Mouse (Mus musculus) embryonic facial prominence, embryonic 12.5 days (tissue): ENCODE data around the gene Nrd1. TPM values are rescaled to one million over a fixed set of nuclear protein-coding genes. Genes with fewer than 3 reads are reported as not detected.

Experiments
- ATAC-seq: fragments of 200-750 bp; cut with Nextera tagmentation; 2 replicates; pipeline ENCODE4 v1.8.0; 2017; ENCODE audit not compliant: insufficient number of reproducible peaks, insufficient read depth, low FRiP score, low TSS enrichment
- H3K27ac ChIP-seq: fragments of 300-500 bp; sonication (generic); 2 replicates; pipeline ENCODE4 v1.5.1; 2016; ENCODE audit warnings: mild to moderate bottlenecking
- H3K27me3 ChIP-seq: fragments of 300-500 bp; sonication (generic); 2 replicates; pipeline ENCODE4 v1.6.1; 2016; ENCODE audit warnings: mild to moderate bottlenecking, moderate library complexity
- H3K36me3 ChIP-seq: fragments of 300-500 bp; sonication (generic); 2 replicates; pipeline ENCODE4 v1.6.1; 2016; ENCODE audit warnings: mild to moderate bottlenecking
- H3K4me1 ChIP-seq: fragments of 300-500 bp; sonication (generic); 2 replicates; pipeline ENCODE4 v1.6.1; 2016
- H3K4me2 ChIP-seq: fragments of 300-500 bp; sonication (generic); replicated peaks from 2 replicates; pipeline ENCODE4 v1.6.1; 2016; ENCODE audit warnings: mild to moderate bottlenecking, moderate library complexity
- H3K4me3 ChIP-seq: fragments of 300-500 bp; sonication (generic); 2 replicates; pipeline ENCODE4 v1.5.1; 2016; ENCODE audit warnings: mild to moderate bottlenecking
- H3K9ac ChIP-seq: fragments of 300-500 bp; sonication (generic); 2 replicates; pipeline ENCODE4 v1.6.1; 2016; ENCODE audit warnings: mild to moderate bottlenecking, moderate library complexity
- H3K9me3 ChIP-seq: fragments of 300-500 bp; sonication (generic); 2 replicates; pipeline ENCODE4 v1.6.1; 2016; ENCODE audit warnings: mild to moderate bottlenecking, moderate library complexity
- WGBS: fragments of 180-500 bp; shearing (Covaris S2); methylation state at CpG from one replicate; pipeline ENCODE4 v1.1.7; 2016; 5-methylcytosine and 5-hydroxymethylcytosine counted together
- polyA plus RNA-seq: library from polyadenylated mRNA; unstranded; fragments of >200 nt; fragmentation: Nextera tagmentation; extraction: Ambion mirVana; gene quantifications from 2 replicates; pipeline ENCODE4 v1.2.1, GENCODE M21; 2016

The Nrd1 gene
- polyA plus RNA-seq, 1 experiment from 2014 or later, result 98.5 TPM

DNA sequence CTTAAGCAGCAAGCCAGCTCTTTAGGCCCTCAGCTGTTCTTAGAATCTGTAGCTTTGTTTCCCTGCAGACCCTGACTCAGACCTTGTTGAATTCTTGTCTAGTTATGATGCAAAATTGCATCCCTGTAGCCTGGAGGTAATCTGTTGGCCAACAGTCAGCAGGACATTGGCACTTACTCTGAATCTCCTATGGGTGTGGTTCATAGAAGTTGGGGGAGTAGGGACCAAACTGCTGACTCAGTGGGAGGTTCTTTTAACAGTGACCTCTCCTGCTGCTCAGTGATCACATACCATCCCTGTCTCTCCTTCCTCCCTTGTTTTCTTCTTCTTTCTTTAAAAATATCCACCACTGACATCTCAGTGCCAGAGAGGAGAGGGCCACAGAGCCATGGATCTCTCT, 10.4 kb upstream of the Nrd1 start:
- Histone ChIP-seq H3K9ac (no peak overlapping the region), H3K4me2 (no peak overlapping the region), H3K36me3 (no peaks in the 10 kb centered on the region), H3K9me3 (no peaks in the 10 kb centered on the region), H3K27me3 (no peaks in the 10 kb centered on the region), H3K4me1 (no peaks in the 10 kb centered on the region), H3K4me3 (no peak overlapping the region), H3K27ac (no peak overlapping the region)
- no peak for ATAC-seq

GRCm38 (mm10) chr4:108990571-108990970, 9.9 kb upstream of the Nrd1 start:
- Histone ChIP-seq H3K9ac (no peak overlapping the region), H3K27me3 (no peaks in the 10 kb centered on the region), H3K9me3 (no peaks in the 10 kb centered on the region), H3K27ac (no peak overlapping the region), H3K4me2 (no peak overlapping the region), H3K4me1 (no peaks in the 10 kb centered on the region), H3K36me3 (no peaks in the 10 kb centered on the region), H3K4me3 (no peak overlapping the region)
- no peak for ATAC-seq
- WGBS, result 93% methylated on average over 6 of the region's 6 CpGs

GRCm38 (mm10) chr4:108991811-108992210, 8.6 kb upstream of the Nrd1 start:
- ATAC-seq, result no peak
- no peak overlapping the region for H3K27ac ChIP-seq
- no peak overlapping the region for H3K9ac ChIP-seq

DNA sequence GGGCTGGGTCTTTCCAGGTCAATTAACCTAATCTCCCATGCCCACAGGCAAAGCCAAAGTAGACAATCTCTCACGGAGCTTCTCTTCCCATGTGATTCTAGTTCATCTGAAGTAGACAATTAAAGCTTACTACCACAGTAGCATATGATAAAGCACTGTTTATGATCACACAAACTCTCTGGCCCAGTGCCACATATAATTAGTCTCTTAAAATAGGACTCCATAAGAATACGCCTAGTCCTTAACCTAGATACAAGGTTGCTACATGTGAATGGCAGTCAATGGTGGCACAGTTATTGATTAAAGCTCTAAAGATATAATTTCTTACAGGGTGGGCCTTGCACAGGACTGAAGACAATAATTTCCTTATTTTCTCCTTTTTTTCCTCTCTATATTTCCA, 7.5 kb upstream of the Nrd1 start:
- 54% methylated on average over 2 of the region's 2 CpGs for WGBS
- H3K4me1 ChIP-seq, result no peaks in the 10 kb centered on the region
- no peak for ATAC-seq
- no peaks in the 10 kb centered on the region for H3K36me3 ChIP-seq
- no peak overlapping the region for H3K4me2 ChIP-seq
- H3K9ac ChIP-seq, result no peak overlapping the region
- H3K27me3 ChIP-seq, result no peaks in the 10 kb centered on the region
- H3K9me3 ChIP-seq, result no peaks in the 10 kb centered on the region
- no peak overlapping the region for H3K27ac ChIP-seq
- no peak overlapping the region for H3K4me3 ChIP-seq

More at GRCm38 (mm10) chr4:108991811-108992210, 8.6 kb upstream of the Nrd1 start:
- Histone ChIP-seq H3K4me2 (no peak overlapping the region), H3K36me3 (no peaks in the 10 kb centered on the region), H3K27me3 (no peaks in the 10 kb centered on the region), H3K9me3 (no peaks in the 10 kb centered on the region), H3K4me3 (no peak overlapping the region), H3K4me1 (no peaks in the 10 kb centered on the region)

- no peak for ATAC-seq
- peak overlapping the region; percentile 85 for H3K9ac ChIP-seq
These were observed 506 bp downstream of the Nrd1 start for GRCm38 (mm10) chr4:109000961-109001360.

GRCm38 (mm10) chr4:109008046-109008445, 7.6 kb downstream of the Nrd1 start:
- no peaks in the 10 kb centered on the region for H3K9me3 ChIP-seq
- H3K4me3 ChIP-seq, result no peak overlapping the region
- WGBS, result 93% methylated on average over 1 of the region's 1 CpGs
- H3K4me1 ChIP-seq, result no peaks in the 10 kb centered on the region
- no peak overlapping the region for H3K27ac ChIP-seq
- no peak overlapping the region for H3K4me2 ChIP-seq
- no peak for ATAC-seq
- H3K27me3 ChIP-seq, result no peaks in the 10 kb centered on the region
- no peak overlapping the region for H3K9ac ChIP-seq
- H3K36me3 ChIP-seq, result peaks cover 15% of the 10 kb centered on the region; the same call in 1 of the 2 replicates

More at GRCm38 (mm10) chr4:109000961-109001360, 506 bp downstream of the Nrd1 start:
- Histone ChIP-seq H3K4me3 (peak overlapping the region; percentile 88), H3K27ac (peak overlapping the region; percentile 94), H3K4me1 (peaks cover 9% of the 10 kb centered on the region; the same call in 1 of the 2 replicates), H3K27me3 (no peaks in the 10 kb centered on the region), H3K36me3 (peaks cover 10% of the 10 kb centered on the region; the same call in 1 of the 2 replicates), H3K9me3 (no peaks in the 10 kb centered on the region), H3K4me2 (peak overlapping the region; percentile 76)
- WGBS, result under 1% methylated on average over 18 of the region's 18 CpGs

GRCm38 (mm10) chr4:109014091-109014490, 13.6 kb downstream of the Nrd1 start:
- H3K27ac ChIP-seq, result no peak overlapping the region
- H3K4me3 ChIP-seq, result no peak overlapping the region
- H3K9me3 ChIP-seq, result no peaks in the 10 kb centered on the region
- H3K36me3 ChIP-seq, result peaks cover 22% of the 10 kb centered on the region; the same call in 1 of the 2 replicates
- H3K4me2 ChIP-seq, result no peak overlapping the region
- no peak for ATAC-seq
- WGBS, result 92% methylated on average over 4 of the region's 4 CpGs
- no peaks in the 10 kb centered on the region for H3K4me1 ChIP-seq
- no peaks in the 10 kb centered on the region for H3K27me3 ChIP-seq
- H3K9ac ChIP-seq, result no peak overlapping the region

GRCm38 (mm10) chr4:109017441-109017840, 17.0 kb downstream of the Nrd1 start:
- Histone ChIP-seq H3K4me2 (no peak overlapping the region), H3K9me3 (no peaks in the 10 kb centered on the region), H3K27me3 (no peaks in the 10 kb centered on the region), H3K4me1 (no peaks in the 10 kb centered on the region), H3K27ac (no peak overlapping the region), H3K9ac (no peak overlapping the region), H3K36me3 (peaks cover 29% of the 10 kb centered on the region), H3K4me3 (no peak overlapping the region)
- 57% methylated on average over 7 of the region's 7 CpGs for WGBS
- ATAC-seq, result no peak

GRCm38 (mm10) chr4:109019301-109019700, 18.8 kb downstream of the Nrd1 start:
- no peak for ATAC-seq
- no peaks in the 10 kb centered on the region for H3K27me3 ChIP-seq
- WGBS, result 73% methylated on average over 4 of the region's 4 CpGs
- H3K9me3 ChIP-seq, result no peaks in the 10 kb centered on the region
- H3K9ac ChIP-seq, result no peak overlapping the region
- H3K4me1 ChIP-seq, result no peaks in the 10 kb centered on the region
- H3K4me2 ChIP-seq, result no peak overlapping the region
- H3K4me3 ChIP-seq, result no peak overlapping the region
- peaks cover 33% of the 10 kb centered on the region for H3K36me3 ChIP-seq
- no peak overlapping the region for H3K27ac ChIP-seq

DNA sequence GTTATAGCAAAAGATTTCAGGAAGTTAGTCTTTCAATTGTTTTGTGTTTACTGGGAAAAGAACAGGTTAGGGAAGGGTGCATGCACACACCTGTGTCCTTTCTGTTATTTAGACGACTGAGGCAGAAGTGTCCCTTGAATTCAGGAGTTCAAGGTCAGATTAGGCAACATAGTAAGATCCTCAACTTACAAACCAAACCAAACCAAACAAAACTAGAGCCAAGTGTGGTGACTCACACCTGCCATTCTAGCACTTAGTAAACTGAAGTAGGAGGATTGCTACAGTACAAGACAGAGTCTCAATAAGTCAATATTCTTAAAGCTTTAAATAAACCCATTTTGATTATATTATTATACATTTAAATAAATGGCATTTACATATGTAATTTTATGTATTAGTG, 21.5 kb downstream of the Nrd1 start:
- H3K27me3 ChIP-seq, result no peaks in the 10 kb centered on the region
- no peak overlapping the region for H3K4me2 ChIP-seq
- peaks cover 36% of the 10 kb centered on the region for H3K36me3 ChIP-seq
- WGBS, result 89% methylated on average over 1 of the region's 1 CpGs
- H3K9me3 ChIP-seq, result no peaks in the 10 kb centered on the region
- no peak for ATAC-seq
- H3K27ac ChIP-seq, result no peak overlapping the region
- H3K4me1 ChIP-seq, result no peaks in the 10 kb centered on the region
- H3K9ac ChIP-seq, result no peak overlapping the region
- H3K4me3 ChIP-seq, result no peak overlapping the region

DNA sequence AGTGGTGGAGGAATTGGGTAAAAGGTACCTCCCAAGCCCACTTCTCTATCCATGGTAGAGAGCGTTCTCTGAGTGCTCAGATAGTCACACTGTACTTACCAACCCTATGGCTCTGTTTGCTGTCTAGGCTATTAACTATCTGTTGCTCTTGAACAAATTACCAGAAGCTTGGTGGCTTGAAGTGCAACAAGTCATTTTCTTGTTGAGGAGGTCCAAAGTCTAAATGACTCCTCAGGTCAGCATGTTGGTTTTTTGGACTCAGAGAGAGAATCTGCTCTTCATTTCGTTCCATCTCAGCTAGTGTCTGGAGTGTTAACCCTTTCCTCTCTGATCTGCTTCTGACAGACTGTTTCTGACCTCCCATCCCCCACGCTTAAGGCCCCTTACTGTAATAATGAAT, 24.6 kb downstream of the Nrd1 start:
- no peak overlapping the region for H3K4me3 ChIP-seq
- H3K4me2 ChIP-seq, result no peak overlapping the region
- WGBS, result 62% methylated on average over 3 of the region's 3 CpGs
- no peaks in the 10 kb centered on the region for H3K27me3 ChIP-seq
- peaks cover 31% of the 10 kb centered on the region for H3K36me3 ChIP-seq
- no peaks in the 10 kb centered on the region for H3K4me1 ChIP-seq
- no peak overlapping the region for H3K27ac ChIP-seq
- no peak overlapping the region for H3K9ac ChIP-seq
- no peaks in the 10 kb centered on the region for H3K9me3 ChIP-seq
- no peak for ATAC-seq

DNA sequence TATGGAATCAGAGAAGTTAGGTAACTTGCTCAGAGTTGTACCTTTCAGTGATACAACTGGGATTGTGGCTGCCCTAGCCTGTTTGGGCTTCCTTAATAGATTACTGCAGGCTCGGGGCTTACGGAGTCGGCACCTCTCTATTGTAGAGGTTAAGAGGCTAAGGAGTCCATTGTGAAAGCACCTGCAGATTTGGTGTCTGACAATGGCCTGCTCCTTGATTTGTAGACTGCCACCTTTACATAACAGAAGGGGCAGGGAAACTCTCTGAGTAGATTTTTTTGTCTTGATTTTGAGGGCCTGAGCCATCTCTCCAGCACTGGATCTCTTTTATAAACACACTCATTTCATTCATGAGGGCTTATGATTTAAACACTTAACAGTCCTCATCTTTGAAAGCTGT, 26.1 kb downstream of the Nrd1 start:
- no peak overlapping the region for H3K4me2 ChIP-seq
- 75% methylated on average over 3 of the region's 3 CpGs for WGBS
- no peak overlapping the region for H3K9ac ChIP-seq
- no peak overlapping the region for H3K27ac ChIP-seq
- no peaks in the 10 kb centered on the region for H3K27me3 ChIP-seq
- no peaks in the 10 kb centered on the region for H3K4me1 ChIP-seq
- H3K9me3 ChIP-seq, result no peaks in the 10 kb centered on the region
- H3K4me3 ChIP-seq, result no peak overlapping the region
- peaks cover 38% of the 10 kb centered on the region for H3K36me3 ChIP-seq
- ATAC-seq, result no peak

- H3K4me2 ChIP-seq, result no peak overlapping the region
- H3K27me3 ChIP-seq, result no peaks in the 10 kb centered on the region
- 88% methylated on average over 2 of the region's 2 CpGs for WGBS
- H3K27ac ChIP-seq, result no peak overlapping the region
- no peak overlapping the region for H3K9ac ChIP-seq
- H3K4me1 ChIP-seq, result no peaks in the 10 kb centered on the region
- H3K36me3 ChIP-seq, result peaks cover 39% of the 10 kb centered on the region
- no peak overlapping the region for H3K4me3 ChIP-seq
- H3K9me3 ChIP-seq, result no peaks in the 10 kb centered on the region
- no peak for ATAC-seq
These were observed 29.4 kb downstream of the Nrd1 start for GRCm38 (mm10) chr4:109029857-109030256.
